Mouse (Mus musculus): ENCODE data around the gene Ddt. TPM values are rescaled to one million over a fixed set of nuclear protein-coding genes. Genes with fewer than 3 reads are reported as not detected.

Gene Ddt
- 36.5 and 63.9 TPM in 2 replicates for total RNA-seq (2017)

- peak; percentile 94 for ATAC-seq (replicated peaks; ENCODE audit: low read depth, poor library complexity, severe bottlenecking)
Measured at GRCm38 (mm10) chr10:75772795-75773664, at the start of gene Ddt. TSS of gene Ddt (minus strand) at chr10:75773414.

GRCm38 (mm10) chr10:75822443-75822842 is 49.2 kb upstream of the Ddt start, which contains the start of gene Gstt4:
TSS of gene Gstt4 (minus strand) at chr10:75822543.
- ATAC-seq (replicated peaks; ENCODE audit: low read depth, poor library complexity, severe bottlenecking), result no peak

- no peak for ATAC-seq (replicated peaks; ENCODE audit: low read depth, poor library complexity, severe bottlenecking)
Measured at GRCm38 (mm10) chr10:75819882-75820281, 46.7 kb upstream of the Ddt start.

GRCm38 (mm10) chr10:75818641-75819040 is 45.4 kb upstream of the Ddt start:
- ATAC-seq (replicated peaks; ENCODE audit: low read depth, poor library complexity, severe bottlenecking), result no peak

- no peak for ATAC-seq (replicated peaks; ENCODE audit: low read depth, poor library complexity, severe bottlenecking)
Measured at GRCm38 (mm10) chr10:75804217-75804616, 31.0 kb upstream of the Ddt start.

- peak; percentile 79 for ATAC-seq (replicated peaks; ENCODE audit: low read depth, poor library complexity, severe bottlenecking)
Measured at GRCm38 (mm10) chr10:75798176-75798696, 25.0 kb upstream of the Ddt start, which contains the start of gene Gstt1. TSS of gene Gstt1 (minus strand) at chr10:75798584.

- ATAC-seq (replicated peaks; ENCODE audit: low read depth, poor library complexity, severe bottlenecking), result peak; percentile 76
Measured at GRCm38 (mm10) chr10:75797619-75798175, 24.5 kb upstream of the Ddt start.

- ATAC-seq (replicated peaks; ENCODE audit: low read depth, poor library complexity, severe bottlenecking), result no peak
Measured at GRCm38 (mm10) chr10:75796731-75797516, 23.7 kb upstream of the Ddt start.

GRCm38 (mm10) chr10:75794880-75795279 is 21.7 kb upstream of the Ddt start:
- no peak for ATAC-seq (replicated peaks; ENCODE audit: low read depth, poor library complexity, severe bottlenecking)

GRCm38 (mm10) chr10:75790773-75791172 is 17.6 kb upstream of the Ddt start:
- peak; percentile 81 for ATAC-seq (replicated peaks; ENCODE audit: low read depth, poor library complexity, severe bottlenecking)

GRCm38 (mm10) chr10:75789841-75790240 is 16.6 kb upstream of the Ddt start:
- ATAC-seq (replicated peaks; ENCODE audit: low read depth, poor library complexity, severe bottlenecking), result no peak

- no peak for ATAC-seq (replicated peaks; ENCODE audit: low read depth, poor library complexity, severe bottlenecking)
Measured at GRCm38 (mm10) chr10:75789081-75789735, 16.0 kb upstream of the Ddt start.

- no peak for ATAC-seq (replicated peaks; ENCODE audit: low read depth, poor library complexity, severe bottlenecking)
Measured at GRCm38 (mm10) chr10:75788277-75788676, 15.1 kb upstream of the Ddt start.

GRCm38 (mm10) chr10:75785442-75785841 is 12.2 kb upstream of the Ddt start:
- ATAC-seq (replicated peaks; ENCODE audit: low read depth, poor library complexity, severe bottlenecking), result no peak

GRCm38 (mm10) chr10:75780769-75781578 is 7.8 kb upstream of the Ddt start, which contains the start of the genes Gm20441 and Gstt3:
TSS of gene Gm20441 (minus strand) at chr10:75780954.
TSS of gene Gstt3 (minus strand) at chr10:75781414.
- ATAC-seq (replicated peaks; ENCODE audit: low read depth, poor library complexity, severe bottlenecking), result peak; percentile 91

GRCm38 (mm10) chr10:75779206-75780174 is 6.3 kb upstream of the Ddt start:
- ATAC-seq (replicated peaks; ENCODE audit: low read depth, poor library complexity, severe bottlenecking), result no peak

GRCm38 (mm10) chr10:75777885-75778284 is 4.7 kb upstream of the Ddt start:
- ATAC-seq (replicated peaks; ENCODE audit: low read depth, poor library complexity, severe bottlenecking), result no peak

GRCm38 (mm10) chr10:75776562-75776961 is 3.3 kb upstream of the Ddt start:
- no peak for ATAC-seq (replicated peaks; ENCODE audit: low read depth, poor library complexity, severe bottlenecking)
